Mouse (Mus musculus): ENCODE data around the gene Trp53tg5. TPM values are rescaled to one million over a fixed set of nuclear protein-coding genes. Genes with fewer than 3 reads are reported as not detected.

The Trp53tg5 gene
- polyA plus RNA-seq, 1 experiment: not detected

DNA sequence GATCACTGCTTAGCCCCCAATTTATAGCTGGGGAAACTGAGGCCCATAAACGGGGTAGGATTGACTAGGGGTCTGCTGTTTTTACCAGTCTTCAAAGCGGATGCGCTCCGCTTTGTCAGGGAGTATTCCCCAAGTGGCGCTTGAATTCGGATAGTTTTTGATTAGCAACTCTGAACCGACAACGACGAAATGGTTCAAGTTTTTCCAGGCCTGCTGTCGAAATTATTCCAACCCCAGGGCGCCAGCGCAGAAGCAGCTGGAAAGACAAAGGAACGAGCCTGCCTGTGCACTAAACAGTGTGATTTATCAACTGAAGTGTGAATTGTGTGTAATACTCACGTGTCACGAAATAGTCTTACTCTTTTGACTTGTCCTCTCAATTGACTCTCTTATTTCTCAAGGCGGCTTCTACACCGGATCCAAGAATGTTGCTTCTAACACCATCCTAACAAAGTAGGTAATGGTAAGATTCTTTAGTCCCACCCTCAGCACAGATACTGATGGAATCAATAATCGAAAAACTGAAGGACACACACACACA is 30.0 kb downstream of the Trp53tg5 start, which contains the start of gene Sdc4:
Gene Sdc4 (minus strand): TSS at position 428 of the 541 bp plus-strand sequence.
- peaks cover 3% of the 10 kb centered on the region; the same call in 1 of the 2 replicates for H3K4me1 ChIP-seq (ENCODE audit: control insufficient read depth, insufficient read depth, low read length)
- H3K4me3 ChIP-seq (ENCODE audit: insufficient read depth, low read length): peak within 1 kb of the TSS; percentile 66
- no peak for TF ChIP-seq CTCF (IDR thresholded peaks at IDR 0.05; ENCODE audit: borderline replicate concordance, insufficient read depth, low read length)
- no peak for TF ChIP-seq POLR2A (IDR thresholded peaks at IDR 0.05; ENCODE audit: low read depth, low read length)
- H3K27ac ChIP-seq (ENCODE audit: insufficient read depth, low read length): peak within 1 kb of the TSS; percentile 68

GRCm38 (mm10) chr2:164443051-164443437 is 30.5 kb downstream of the Trp53tg5 start:
- TF ChIP-seq CTCF (IDR thresholded peaks at IDR 0.05; ENCODE audit: borderline replicate concordance, insufficient read depth, low read length): no peak
- TF ChIP-seq POLR2A (IDR thresholded peaks at IDR 0.05; ENCODE audit: low read depth, low read length): peak; percentile 98
- Histone ChIP-seq H3K4me1 (ENCODE audit: control insufficient read depth, insufficient read depth, low read length) (peaks cover 6% of the 10 kb centered on the region; the same call in 1 of the 2 replicates), H3K27ac (ENCODE audit: insufficient read depth, low read length) (peak overlapping the region; percentile 68), H3K4me3 (ENCODE audit: insufficient read depth, low read length) (peak overlapping the region; percentile 66)

- H3K27ac ChIP-seq (ENCODE audit: insufficient read depth, low read length): peak overlapping the region; percentile 68
- peak overlapping the region; percentile 66 for H3K4me3 ChIP-seq (ENCODE audit: insufficient read depth, low read length)
- no peak; the same call in 1 of the 2 replicates for TF ChIP-seq POLR2A (IDR thresholded peaks at IDR 0.05; ENCODE audit: low read depth, low read length)
- no peak for TF ChIP-seq CTCF (IDR thresholded peaks at IDR 0.05; ENCODE audit: borderline replicate concordance, insufficient read depth, low read length)
- H3K4me1 ChIP-seq (ENCODE audit: control insufficient read depth, insufficient read depth, low read length): peaks cover 10% of the 10 kb centered on the region
These were observed 31.0 kb downstream of the Trp53tg5 start for GRCm38 (mm10) chr2:164442315-164443050.

- peak overlapping the region; percentile 68; the same call in 1 of the 2 replicates for H3K27ac ChIP-seq (ENCODE audit: insufficient read depth, low read length)
- H3K4me3 ChIP-seq (ENCODE audit: insufficient read depth, low read length): peak overlapping the region; percentile 66
- H3K4me1 ChIP-seq (ENCODE audit: control insufficient read depth, insufficient read depth, low read length): peaks cover 12% of the 10 kb centered on the region
- no peak for TF ChIP-seq CTCF (IDR thresholded peaks at IDR 0.05; ENCODE audit: borderline replicate concordance, insufficient read depth, low read length)
- no peak for TF ChIP-seq POLR2A (IDR thresholded peaks at IDR 0.05; ENCODE audit: low read depth, low read length)
These were observed 31.8 kb downstream of the Trp53tg5 start for GRCm38 (mm10) chr2:164441731-164442130.

- H3K4me3 ChIP-seq (ENCODE audit: insufficient read depth, low read length): peak overlapping the region; percentile 66
- TF ChIP-seq POLR2A (IDR thresholded peaks at IDR 0.05; ENCODE audit: low read depth, low read length) (no peak), CTCF (IDR thresholded peaks at IDR 0.05; ENCODE audit: borderline replicate concordance, insufficient read depth, low read length) (no peak)
- peaks cover 13% of the 10 kb centered on the region for H3K4me1 ChIP-seq (ENCODE audit: control insufficient read depth, insufficient read depth, low read length)
- H3K27ac ChIP-seq (ENCODE audit: insufficient read depth, low read length): peak overlapping the region; percentile 68; the same call in 1 of the 2 replicates
These were observed 32.4 kb downstream of the Trp53tg5 start for GRCm38 (mm10) chr2:164441155-164441554.

- peak overlapping the region; percentile 79 for H3K27ac ChIP-seq (ENCODE audit: insufficient read depth, low read length)
- no peak overlapping the region for H3K4me3 ChIP-seq (ENCODE audit: insufficient read depth, low read length)
- TF ChIP-seq POLR2A (IDR thresholded peaks at IDR 0.05; ENCODE audit: low read depth, low read length) (no peak), CTCF (IDR thresholded peaks at IDR 0.05; ENCODE audit: borderline replicate concordance, insufficient read depth, low read length) (no peak)
- H3K4me1 ChIP-seq (ENCODE audit: control insufficient read depth, insufficient read depth, low read length): peaks cover 19% of the 10 kb centered on the region
These were observed 33.2 kb downstream of the Trp53tg5 start for GRCm38 (mm10) chr2:164440314-164440713.

DNA sequence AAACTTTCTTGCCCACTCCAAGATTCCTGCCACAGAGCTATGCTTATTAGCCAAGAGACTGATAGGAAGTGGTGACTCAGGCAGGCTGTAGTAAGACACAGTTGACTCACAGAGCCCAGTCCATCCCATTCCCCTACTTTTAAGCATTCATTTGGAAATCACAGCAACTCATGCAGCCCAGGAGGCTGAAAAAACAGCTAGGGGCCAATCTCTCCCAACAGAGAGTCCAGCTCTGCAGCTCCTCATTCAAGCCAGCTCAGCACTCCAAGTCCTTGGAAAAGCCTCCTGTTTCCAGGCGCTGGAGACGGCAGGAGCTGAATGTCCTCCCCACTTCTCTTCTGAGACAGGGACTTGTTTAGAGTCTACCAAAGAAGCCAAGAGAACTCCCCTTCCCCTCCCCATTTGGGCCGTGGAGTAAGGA is 34.5 kb downstream of the Trp53tg5 start:
- Histone ChIP-seq H3K4me1 (ENCODE audit: control insufficient read depth, insufficient read depth, low read length) (peaks cover 23% of the 10 kb centered on the region), H3K27ac (ENCODE audit: insufficient read depth, low read length) (peak overlapping the region; percentile 79), H3K4me3 (ENCODE audit: insufficient read depth, low read length) (no peak overlapping the region)
- TF ChIP-seq POLR2A (IDR thresholded peaks at IDR 0.05; ENCODE audit: low read depth, low read length) (0 out of 2 replicates have a peak, but pooled peaks have one; percentile 27), CTCF (IDR thresholded peaks at IDR 0.05; ENCODE audit: borderline replicate concordance, insufficient read depth, low read length) (no peak)

DNA sequence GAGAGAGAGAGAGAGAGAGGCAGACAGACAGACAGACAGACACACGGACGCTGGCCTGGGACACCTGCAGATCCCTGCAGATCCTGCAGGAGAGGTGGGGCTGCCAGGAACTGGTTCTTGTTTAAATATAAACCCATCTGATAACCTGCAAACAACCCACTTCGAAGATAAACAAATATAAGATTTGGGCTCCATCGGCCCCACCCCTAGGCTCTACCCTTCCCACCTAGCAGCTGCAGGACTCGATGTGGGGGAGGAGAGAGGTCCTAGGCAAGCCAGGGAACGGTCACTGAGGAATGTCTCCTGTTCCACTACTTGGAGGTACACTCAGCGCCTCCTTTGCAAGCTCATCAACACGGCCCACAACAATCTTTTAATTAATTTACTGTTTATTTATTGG is 35.3 kb downstream of the Trp53tg5 start:
- peaks cover 23% of the 10 kb centered on the region for H3K4me1 ChIP-seq (ENCODE audit: control insufficient read depth, insufficient read depth, low read length)
- TF ChIP-seq POLR2A (IDR thresholded peaks at IDR 0.05; ENCODE audit: low read depth, low read length) (0 out of 2 replicates have a peak, but pooled peaks have one; percentile 8), CTCF (IDR thresholded peaks at IDR 0.05; ENCODE audit: borderline replicate concordance, insufficient read depth, low read length) (no peak)

GRCm38 (mm10) chr2:164437710-164438109 is 35.8 kb downstream of the Trp53tg5 start:
- H3K27ac ChIP-seq (ENCODE audit: insufficient read depth, low read length): peak overlapping the region; percentile 78
- H3K4me3 ChIP-seq (ENCODE audit: insufficient read depth, low read length): no peak overlapping the region
- peaks cover 23% of the 10 kb centered on the region for H3K4me1 ChIP-seq (ENCODE audit: control insufficient read depth, insufficient read depth, low read length)

More for the DNA sequence above, 35.3 kb downstream of the Trp53tg5 start:
- H3K27ac ChIP-seq (ENCODE audit: insufficient read depth, low read length): peak overlapping the region; percentile 78
- H3K4me3 ChIP-seq (ENCODE audit: insufficient read depth, low read length): no peak overlapping the region

DNA sequence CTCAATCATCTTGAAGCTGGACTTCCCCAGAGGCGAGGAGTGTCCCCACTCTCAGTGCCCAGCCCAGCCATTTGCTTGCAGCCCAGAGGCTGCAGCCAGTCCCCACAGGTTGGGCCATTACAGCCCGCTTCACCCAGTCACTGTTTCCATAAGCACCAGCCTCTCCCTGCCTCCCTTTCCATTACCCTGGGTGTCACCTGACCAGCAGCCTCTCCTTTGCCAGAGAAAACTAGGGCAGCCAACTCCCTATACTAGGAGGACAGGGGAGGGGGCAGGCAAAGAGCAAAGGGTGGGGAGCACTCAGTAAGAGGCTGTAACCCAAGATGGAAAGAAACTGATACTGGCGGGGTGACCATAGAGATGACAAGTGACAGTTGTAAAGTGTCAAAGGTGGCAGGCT is 36.6 kb downstream of the Trp53tg5 start:
- TF ChIP-seq CTCF (IDR thresholded peaks at IDR 0.05; ENCODE audit: borderline replicate concordance, insufficient read depth, low read length): no peak
- TF ChIP-seq POLR2A (IDR thresholded peaks at IDR 0.05; ENCODE audit: low read depth, low read length): no peak

More at GRCm38 (mm10) chr2:164437710-164438109, 35.8 kb downstream of the Trp53tg5 start:
- TF ChIP-seq POLR2A (IDR thresholded peaks at IDR 0.05; ENCODE audit: low read depth, low read length) (no peak), CTCF (IDR thresholded peaks at IDR 0.05; ENCODE audit: borderline replicate concordance, insufficient read depth, low read length) (no peak)

More for the DNA sequence above, 36.6 kb downstream of the Trp53tg5 start:
- Histone ChIP-seq H3K27ac (ENCODE audit: insufficient read depth, low read length) (peak overlapping the region; percentile 36), H3K4me1 (ENCODE audit: control insufficient read depth, insufficient read depth, low read length) (peaks cover 26% of the 10 kb centered on the region), H3K4me3 (ENCODE audit: insufficient read depth, low read length) (no peak overlapping the region)

Measured in embryonic fibroblast, embryonic 13.5 days (primary cell).